Comparison of ENCODE assay signal across 8 mouse cellular contexts in genomic region chr10:112059702-112060582, GRCm38 (mm10). TPM values are rescaled to one million over a fixed set of nuclear protein-coding genes. Genes with fewer than 3 reads are reported as not detected.
DNase-seq lines count a peak whose midpoint lies in the region; ATAC-seq and TF ChIP-seq lines count a peak whose summit lies in the region.

Gene Glipr1l1 (plus strand): TSS chr10:112060189.

- no peak within 1 kb of the TSS for H3K27ac ChIP-seq in cerebellum, adult 2 months (ENCODE audit: insufficient read depth, low read length)
- no peak within 1 kb of the TSS for H3K27ac ChIP-seq in forebrain, postnatal 0 days (ENCODE audit: low read depth, low read length)
- H3K27ac ChIP-seq in midbrain, embryonic 14.5 days (replicated peaks; ENCODE audit: low read depth, low read length), result no peak within 1 kb of the TSS

- peak; percentile 100 for ATAC-seq in forebrain, postnatal 0 days
- ATAC-seq in midbrain, embryonic 14.5 days (ENCODE audit: low FRiP score, low TSS enrichment), result peak; percentile 92

- H3K36me3 ChIP-seq in forebrain, postnatal 0 days (ENCODE audit: insufficient read depth), result no peaks in the 10 kb centered on the region
- H3K36me3 ChIP-seq in midbrain, embryonic 14.5 days (ENCODE audit: control insufficient read depth, insufficient read depth, low read length), result no peaks in the 10 kb centered on the region

- no peak within 1 kb of the TSS for H3K4me3 ChIP-seq in cerebellum, adult 2 months (replicated peaks; ENCODE audit: insufficient read depth, low read depth, low read length)
- H3K4me3 ChIP-seq in forebrain, postnatal 0 days (ENCODE audit: low read depth, low read length), result no peak within 1 kb of the TSS
- no peak within 1 kb of the TSS for H3K4me3 ChIP-seq in midbrain, embryonic 14.5 days (replicated peaks; ENCODE audit: low read depth, low read length)

- H3K27me3 ChIP-seq in cerebellum, adult 2 months (ENCODE audit: control insufficient read depth, insufficient read depth, low read length), result no peaks in the 10 kb centered on the region
- no peaks in the 10 kb centered on the region for H3K27me3 ChIP-seq in forebrain, postnatal 0 days (ENCODE audit: insufficient read depth, low read length)
- no peaks in the 10 kb centered on the region for H3K27me3 ChIP-seq in midbrain, embryonic 14.5 days (ENCODE audit: control insufficient read depth, insufficient read depth, low read length)

- intact Hi-C loops in left cerebral cortex, postnatal 4 days (cut with DNase I), result loop anchor here (5.0 to 10.0 kb wide), 2 partner anchors 102 to 735 kb away; partner anchors contain the start of genes Caps2 and Glipr1l3

- H3K4me2 ChIP-seq in forebrain, postnatal 0 days (ENCODE audit: low read depth), result no peak within 1 kb of the TSS
- 0 out of 2 replicates have a peak within 1 kb of the TSS, but pooled peaks have one; percentile 22 for H3K4me2 ChIP-seq in midbrain, embryonic 14.5 days (ENCODE audit: low read length)

- TF ChIP-seq POLR2A in cerebellum, adult 2 months (IDR thresholded peaks at IDR 0.05; ENCODE audit: borderline replicate concordance, insufficient read depth, low read length), result no peak

- no peaks in the 10 kb centered on the region for H3K9me3 ChIP-seq in forebrain, postnatal 0 days (ENCODE audit: low read length)
- H3K9me3 ChIP-seq in midbrain, embryonic 14.5 days (ENCODE audit: control insufficient read depth, low read length), result no peaks in the 10 kb centered on the region

- H3K4me1 ChIP-seq in cerebellum, adult 2 months (ENCODE audit: control insufficient read depth, insufficient read depth, low read length), result no peaks in the 10 kb centered on the region
- H3K4me1 ChIP-seq in forebrain, postnatal 0 days (ENCODE audit: insufficient read depth), result no peaks in the 10 kb centered on the region
- no peaks in the 10 kb centered on the region for H3K4me1 ChIP-seq in midbrain, embryonic 14.5 days (ENCODE audit: control insufficient read depth, insufficient read depth, low read length)

- no peak within 1 kb of the TSS for H3K9ac ChIP-seq in forebrain, postnatal 0 days
- no peak within 1 kb of the TSS for H3K9ac ChIP-seq in midbrain, embryonic 14.5 days (replicated peaks; ENCODE audit: low read length)

- peak; percentile 17 for DNase-seq in thymus, postnatal 0 days (ENCODE audit: low spot score)
- no peak for DNase-seq in thymus, adult 18-20 months
- DNase-seq in cerebellum, adult 2 months, result peak; percentile 32 to 46
- peak; percentile 92 for DNase-seq in forebrain, postnatal 0 days
- DNase-seq in kidney, adult 8-10 months, result peak; percentile 26 to 52
- DNase-seq in left cerebral cortex, postnatal 4 days, result peak; percentile 81
- DNase-seq in midbrain, embryonic 14.5 days, result peak; percentile 93
- DNase-seq in telencephalon, adult 2 months (ENCODE audit: low read depth, low spot score), result peak; percentile 83

- WGBS in cerebellum, adult 2 months, result 17% methylated on average over 14 of the region's 14 CpGs
- WGBS in forebrain, postnatal 0 days, result 37% methylated on average over 14 of the region's 14 CpGs
- WGBS in midbrain, embryonic 14.5 days, result 26% methylated on average over 14 of the region's 14 CpGs

- TF ChIP-seq CTCF in cerebellum, adult 2 months (IDR thresholded peaks at IDR 0.05; ENCODE audit: borderline replicate concordance, insufficient read depth, low read depth, low read length), result peak; percentile 35; the same call in 1 of the 2 replicates
- TF ChIP-seq CTCF in forebrain, postnatal 0 days (IDR thresholded peaks at IDR 0.05; ENCODE audit: low read depth), result peak; percentile 78

RNA-seq across cellular contexts. Expression of gene Glipr1l1, which starts in this region (rescaled TPM):
- not detected in 2 replicates for polyA plus RNA-seq in thymus, postnatal 0 days (2015; fragmentation: Nextera tagmentation; extraction: Ambion mirVana)
- polyA plus RNA-seq in cerebellum, adult 2 months (2012; rRNA removed), result not detected in 2 replicates
- 0.46 and 0.76 TPM in 2 replicates for total RNA-seq in forebrain, postnatal 0 days (2014; rRNA removed)
- 0.16 and 0.23 TPM in 2 replicates for polyA plus RNA-seq in forebrain, postnatal 0 days (2015; fragmentation: Nextera tagmentation; extraction: Ambion mirVana)
- not detected for total RNA-seq in left cerebral cortex, postnatal 4 days (2021)
- 0.57 TPM in 1 of 2 replicates, not detected in the other for polyA plus RNA-seq in midbrain, embryonic 14.5 days (2014; fragmentation: Nextera tagmentation; extraction: Ambion mirVana)

Comparison
In these comparisons a context has a peak if more than half of its experiments do, and no peak if none do; other contexts are left out.
1. Peak in DNase-seq in thymus, postnatal 0 days; RNA of the gene not detected or under 1 TPM.
2. Peak in DNase-seq in cerebellum, adult 2 months; RNA of the gene not detected or under 1 TPM.
3. Peak in DNase-seq and ATAC-seq in forebrain, postnatal 0 days; RNA of the gene not detected or under 1 TPM.
4. Peak in DNase-seq in left cerebral cortex, postnatal 4 days; RNA of the gene not detected or under 1 TPM.
5. Peak in DNase-seq, ATAC-seq and H3K4me2 ChIP-seq in midbrain, embryonic 14.5 days; RNA of the gene not detected or under 1 TPM.
6. DNase-seq: peak in kidney, adult 8-10 months (2 of 2) and telencephalon, adult 2 months (single experiment); none in thymus, adult 18-20 months (0 of 2).